Mouse (Mus musculus) MEL (cell line): ENCODE data around the gene Brca1. TPM values are rescaled to one million over a fixed set of nuclear protein-coding genes. Genes with fewer than 3 reads are reported as not detected.
A peak's percentile ranks its signal among the peaks of the same experiment; 100 is the strongest.

Experiments used
- DNase-seq: peaks from one replicate; pipeline ENCODE4 v3.0.0; 2011; ENCODE audit warnings: low read depth, low spot score
- H3K27ac ChIP-seq: 2 replicates; pipeline ENCODE4 v1.5.1; 2012; ENCODE audit warnings: low read depth, mild to moderate bottlenecking, control low read depth, low read length, moderate library complexity; ENCODE audit not compliant: control insufficient read depth
- H3K27me3 ChIP-seq, 2 experiments: fragments of 150-350 bp in 1 of 2; sonication (generic) in 1 of 2; 2 replicates each; pipeline ENCODE4 v1.6.1; 2012; ENCODE audit warnings: low read length in 2 of 2, mild to moderate bottlenecking in 2 of 2, improper control_type of control experiment in 1 of 2, moderate library complexity in 1 of 2; ENCODE audit not compliant: insufficient read depth in 2 of 2, control insufficient read depth in 1 of 2
- H3K36me3 ChIP-seq, 2 experiments: 2 replicates each; pipeline ENCODE4 v1.6.1; 2012 to 2014; ENCODE audit warnings: low read length in 2 of 2, improper control_type of control experiment in 1 of 2, inconsistent platforms in 1 of 2, mild to moderate bottlenecking in 1 of 2; ENCODE audit not compliant: insufficient read depth in 2 of 2, control insufficient read depth in 1 of 2
- H3K4me1 ChIP-seq, 2 experiments: fragments of 150-350 bp in 1 of 2; sonication (generic) in 1 of 2; 2 replicates each; pipeline ENCODE4 v1.6.1; 2012; ENCODE audit warnings: low read length in 2 of 2, improper control_type of control experiment in 1 of 2, mild to moderate bottlenecking in 1 of 2; ENCODE audit not compliant: insufficient read depth in 2 of 2, control insufficient read depth in 1 of 2
- H3K4me3 ChIP-seq, 2 experiments: fragments of 150-350 bp in 1 of 2; sonication (generic) in 1 of 2; 2 replicates each; pipeline ENCODE4 v1.5.1; 2012; ENCODE audit warnings: low read depth in 2 of 2, low read length in 2 of 2, mild to moderate bottlenecking in 2 of 2, moderate library complexity in 2 of 2, control low read depth in 1 of 2, improper control_type of control experiment in 1 of 2; ENCODE audit not compliant: control insufficient read depth in 1 of 2, insufficient read depth in 1 of 2
- H3K79me2 ChIP-seq: 2 replicates; pipeline ENCODE4 v1.6.1; 2012; ENCODE audit warnings: mild to moderate bottlenecking, low read length, moderate library complexity; ENCODE audit not compliant: control insufficient read depth, poor library complexity, insufficient read depth
- H3K9ac ChIP-seq: 2 replicates; pipeline ENCODE4 v1.6.1; 2012; ENCODE audit warnings: low read depth, mild to moderate bottlenecking, control low read depth, low read length, moderate library complexity; ENCODE audit not compliant: control insufficient read depth, poor library complexity, severe bottlenecking
- H3K9me3 ChIP-seq: fragments of 150-350 bp; sonication (generic); replicated peaks from 2 replicates; pipeline ENCODE4 v1.6.1; 2012; ENCODE audit warnings: mild to moderate bottlenecking, low read length, improper control_type of control experiment, moderate library complexity; ENCODE audit not compliant: insufficient read depth
- CHD2 ChIP-seq: IDR thresholded peaks from 2 replicates; pipeline ENCODE4 v1.6.1; 2011; ENCODE audit warnings: low read length, improper control_type of control experiment
- E2F4 ChIP-seq: IDR thresholded peaks from 2 replicates; pipeline ENCODE4 v1.6.1; 2011; ENCODE audit warnings: low read depth, low read length, improper control_type of control experiment, borderline replicate concordance
- ELF1 ChIP-seq: IDR thresholded peaks from 2 replicates; pipeline ENCODE4 v1.6.1; 2014; ENCODE audit warnings: low read depth, mild to moderate bottlenecking, inconsistent platforms, low read length, improper control_type of control experiment, moderate library complexity
- ETS1 ChIP-seq: IDR thresholded peaks from 2 replicates; pipeline ENCODE4 v1.6.1; 2012; ENCODE audit warnings: low read depth, mild to moderate bottlenecking, inconsistent platforms, low read length, improper control_type of control experiment, moderate library complexity
- GABPA ChIP-seq: IDR thresholded peaks from 2 replicates; pipeline ENCODE4 v1.6.1; 2012; ENCODE audit warnings: low read depth, mild to moderate bottlenecking, inconsistent platforms, low read length, improper control_type of control experiment, moderate library complexity
- HCFC1 ChIP-seq: IDR thresholded peaks from 2 replicates; pipeline ENCODE4 v1.6.1; 2012; ENCODE audit warnings: low read depth, mild to moderate bottlenecking, inconsistent platforms, low read length, improper control_type of control experiment, moderate library complexity
- KAT2A ChIP-seq: conservative IDR thresholded peaks from 2 replicates; pipeline ENCODE4 v1.6.1; 2012; ENCODE audit warnings: low read depth, low read length, improper control_type of control experiment, inconsistent platforms
- MAZ ChIP-seq: IDR thresholded peaks from 2 replicates; pipeline ENCODE4 v1.6.1; 2012; ENCODE audit warnings: low read depth, mild to moderate bottlenecking, inconsistent platforms, low read length, improper control_type of control experiment
- MXI1 ChIP-seq: IDR thresholded peaks from 2 replicates; pipeline ENCODE4 v1.6.1; 2011; ENCODE audit warnings: mild to moderate bottlenecking, low read depth, low read length, improper control_type of control experiment
- MYB ChIP-seq: IDR thresholded peaks from 2 replicates; pipeline ENCODE4 v1.6.1; 2011; ENCODE audit warnings: mild to moderate bottlenecking, low read depth, low read length, improper control_type of control experiment
- MYC ChIP-seq: IDR thresholded peaks from 2 replicates; pipeline ENCODE4 v1.6.1; 2011; ENCODE audit warnings: low read depth, mild to moderate bottlenecking, low read length, improper control_type of control experiment, moderate library complexity
- NELFE ChIP-seq: IDR thresholded peaks from 2 replicates; pipeline ENCODE4 v1.6.1; 2011; ENCODE audit warnings: low read depth, low read length, improper control_type of control experiment
- NRF1 ChIP-seq: IDR thresholded peaks from 2 replicates; pipeline ENCODE4 v1.6.1; 2014; ENCODE audit warnings: low read depth, mild to moderate bottlenecking, inconsistent platforms, low read length, improper control_type of control experiment, moderate library complexity; ENCODE audit not compliant: poor library complexity, insufficient read depth, severe bottlenecking
- POLR2A ChIP-seq, 2 experiments: IDR thresholded peaks; 2 replicates each; pipeline ENCODE4 v1.6.1; 2011 to 2012; ENCODE audit warnings: low read length in 2 of 2, mild to moderate bottlenecking in 2 of 2, control low read depth in 1 of 2, improper control_type of control experiment in 1 of 2, low read depth in 1 of 2, moderate library complexity in 1 of 2; ENCODE audit not compliant: control insufficient read depth in 1 of 2, insufficient read depth in 1 of 2, poor library complexity in 1 of 2
- POLR2AphosphoS2 ChIP-seq: IDR thresholded peaks from 2 replicates; pipeline ENCODE4 v1.6.1; 2011; ENCODE audit warnings: low read length, improper control_type of control experiment
- POLR2AphosphoS5 ChIP-seq: IDR thresholded peaks from 2 replicates; pipeline ENCODE4 v1.6.1; 2012; ENCODE audit warnings: low read depth, borderline replicate concordance, mild to moderate bottlenecking, inconsistent platforms, low read length, moderate library complexity, mixed read lengths
- RAD21 ChIP-seq: IDR thresholded peaks from 2 replicates; pipeline ENCODE4 v1.6.1; 2011; ENCODE audit warnings: mild to moderate bottlenecking, low read depth, low read length, improper control_type of control experiment
- SIN3A ChIP-seq: IDR thresholded peaks from 2 replicates; pipeline ENCODE4 v1.6.1; 2012; ENCODE audit warnings: low read length, improper control_type of control experiment, inconsistent platforms
- TBP ChIP-seq: IDR thresholded peaks from 2 replicates; pipeline ENCODE4 v1.8.0; 2011; ENCODE audit warnings: low read depth, low read length, improper control_type of control experiment
- TCF12 ChIP-seq: IDR thresholded peaks from 2 replicates; pipeline ENCODE4 v1.6.1; 2014; ENCODE audit warnings: low read depth, mild to moderate bottlenecking, inconsistent platforms, low read length, improper control_type of control experiment, moderate library complexity
- USF1 ChIP-seq: IDR thresholded peaks from 2 replicates; pipeline ENCODE4 v1.6.1; 2014; ENCODE audit warnings: low read depth, mild to moderate bottlenecking, inconsistent platforms, low read length, improper control_type of control experiment, moderate library complexity
- ZC3H11A ChIP-seq: IDR thresholded peaks from 2 replicates; pipeline ENCODE4 v1.6.1; 2012; ENCODE audit warnings: low read depth, mild to moderate bottlenecking, inconsistent platforms, low read length, improper control_type of control experiment
- ZKSCAN1 ChIP-seq: IDR thresholded peaks from 2 replicates; pipeline ENCODE4 v1.6.1; 2012; ENCODE audit warnings: low read depth, mild to moderate bottlenecking, inconsistent platforms, low read length, improper control_type of control experiment, moderate library complexity
- ZMIZ1 ChIP-seq: IDR thresholded peaks from 2 replicates; pipeline ENCODE4 v1.6.1; 2012; ENCODE audit warnings: low read depth, mild to moderate bottlenecking, inconsistent platforms, low read length, improper control_type of control experiment, moderate library complexity
- ZNF384 ChIP-seq: IDR thresholded peaks from 2 replicates; pipeline ENCODE4 v1.6.1; 2012; ENCODE audit warnings: low read depth, mild to moderate bottlenecking, inconsistent platforms, low read length, improper control_type of control experiment
- polyA plus RNA-seq, 2 experiments: library from polyadenylated mRNA; stranded (reverse) in 1 of 2; unstranded in 1 of 2; fragments of >175 nt in 1 of 2; fragments of >200 nt in 1 of 2; gene quantifications; 2 replicates each; pipeline versions ENCODE4 v1.2.1 to v1.2.4; 2012; ENCODE audit warnings: low replicate concordance in 2 of 2, low read depth in 1 of 2; ENCODE audit not compliant: insufficient read length in 2 of 2, insufficient read depth in 1 of 2, missing spikeins in 1 of 2
- total RNA-seq: library from RNA; depleted of rRNA; stranded (reverse); fragments of 300-350 nt; gene quantifications from 2 replicates; pipeline ENCODE4 v1.2.3, GENCODE M21; 2012; rRNA removed

Gene Brca1
- 35.3 and 37.1 TPM in 2 replicates for total RNA-seq
- polyA plus RNA-seq, result 1,000 to 10,000 TPM in 1 of 2 experiments, 10 to 100 TPM in 1; 25.7 to 1,155 TPM

DNA sequence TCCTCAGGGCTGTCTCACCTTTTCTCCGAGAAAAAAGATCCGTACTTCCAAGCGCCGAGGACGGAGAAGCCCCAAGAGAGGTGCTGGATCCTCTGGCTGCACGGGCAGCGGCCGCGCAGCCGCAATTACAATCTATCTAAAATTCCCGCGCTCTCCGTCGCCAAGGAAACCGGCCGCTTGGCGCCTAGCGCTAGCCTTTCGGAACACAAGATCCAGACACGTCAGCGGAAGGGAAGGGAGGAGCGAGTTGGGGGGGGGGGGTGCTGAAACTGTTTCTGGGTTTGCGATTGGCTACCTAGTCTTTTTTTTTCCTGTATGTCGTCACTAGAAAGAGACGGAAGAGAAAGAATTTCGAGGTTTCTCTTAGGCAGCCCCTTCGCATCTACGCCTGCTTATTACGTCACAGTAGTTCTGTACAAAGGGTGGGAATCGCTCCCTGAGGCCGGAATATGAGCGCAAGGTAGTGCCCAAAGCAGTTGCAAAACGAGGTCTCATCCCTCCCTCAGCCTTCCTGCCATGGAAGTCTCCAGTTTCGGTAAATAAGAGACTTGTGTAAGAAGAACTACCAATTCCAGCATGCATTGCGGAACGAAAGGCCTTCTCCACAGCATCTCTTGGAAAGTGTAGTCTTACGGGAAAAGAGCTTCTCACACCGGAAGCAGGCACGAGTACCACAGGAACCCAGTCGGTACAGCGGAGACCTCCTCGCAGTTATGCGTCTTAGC lies at the start of gene Brca1, which contains the start of gene Nbr1:
Gene Brca1 (minus strand): TSS at position 205 of the 725 bp plus-strand sequence.
Gene Nbr1 (plus strand): TSS at position 399 of the 725 bp plus-strand sequence.
- peak; percentile 98 for TF ChIP-seq KAT2A
- peak; percentile 53 for TF ChIP-seq CHD2
- TF ChIP-seq NELFE, result peak; percentile 67
- TF ChIP-seq ZNF384, result peak; percentile 99
- TF ChIP-seq RAD21, result no peak
- peak; percentile 91; the same call in 1 of the 2 replicates for TF ChIP-seq MAZ
- TF ChIP-seq MYC, result peak; percentile 78
- no peak for TF ChIP-seq ZC3H11A
- no peak for TF ChIP-seq POLR2AphosphoS5
- peak; percentile 88 for TF ChIP-seq MXI1
- TF ChIP-seq NRF1, result peak; percentile 80
- TF ChIP-seq TCF12, result no peak; the same call in 1 of the 2 replicates
- peak; percentile 90 for TF ChIP-seq HCFC1
- peak; percentile 99 for TF ChIP-seq SIN3A
- no peak for TF ChIP-seq ZMIZ1
- TF ChIP-seq ETS1, result peak; percentile 68; the same call in 1 of the 2 replicates
- TF ChIP-seq ELF1, result peak; percentile 98
- no peak for TF ChIP-seq USF1
- peak; percentile 49; the same call in 1 of the 2 replicates for TF ChIP-seq TBP
- peak; percentile 100 for TF ChIP-seq E2F4
- TF ChIP-seq POLR2AphosphoS2, result peak; percentile 81; the same call in 1 of the 2 replicates
- no peak for TF ChIP-seq MYB
- 0 out of 2 replicates have a peak, but pooled peaks have one; percentile 4 for TF ChIP-seq ZKSCAN1
- TF ChIP-seq GABPA, result peak; percentile 53; the same call in 1 of the 2 replicates
- TF ChIP-seq POLR2A (IDR thresholded peaks at IDR 0.05; ENCODE audit: control insufficient read depth in 1 of 2, insufficient read depth in 1 of 2, low read depth in 1 of 2, low read length in 2 of 2, poor library complexity in 1 of 2), result peak; percentile 82 to 91
- TF ChIP-seq, all 39 proteins: peak for 18
- Histone ChIP-seq H3K27me3 (no peaks in the 10 kb centered on the region), H3K27ac (peak within 1 kb of the TSS; percentile 92), H3K79me2 (peaks cover 37% of the 10 kb centered on the region), H3K4me3 (peak within 1 kb of the TSS; percentile 93), H3K36me3 (peaks cover 4 to 23% of the 10 kb centered on the region in 2 experiments), H3K9me3 (no peaks in the 10 kb centered on the region), H3K9ac (peak within 1 kb of the TSS; percentile 89), H3K4me1 (peaks cover 2 to 11% of the 10 kb centered on the region in 2 experiments; a peak in 3 of 4 replicates)
- peak; percentile 100 for DNase-seq
